Mouse (Mus musculus) c-Kit-positive CD71-negative TER-119-negative erythroid progenitor cells, embryonic 14.5 days (primary cell): ENCODE measurements around the gene Mmp10.

Experiments used
- DNase-seq: peaks from one replicate; pipeline ENCODE4 v3.0.0-alpha.2; 2013; ENCODE audit warnings: low read depth

The Mmp10 gene

GRCm38 (mm10) chr9:7502051-7502450 lies at the start of gene Mmp10:
Gene Mmp10, plus strand, starts transcription at chr9:7502352.
- DNase-seq: no peak

- DNase-seq: no peak
Observed at GRCm38 (mm10) chr9:7453302-7453701, 48.9 kb upstream of the Mmp10 start.

- no peak for DNase-seq
Observed at GRCm38 (mm10) chr9:7470262-7470661, 31.9 kb upstream of the Mmp10 start.

- DNase-seq: no peak
Observed at GRCm38 (mm10) chr9:7483684-7484394, 18.3 kb upstream of the Mmp10 start.

GRCm38 (mm10) chr9:7501138-7501537 lies 1.0 kb upstream of the Mmp10 start:
- DNase-seq: no peak

GRCm38 (mm10) chr9:7507321-7507876 lies 5.2 kb downstream of the Mmp10 start:
- no peak for DNase-seq

GRCm38 (mm10) chr9:7509619-7510233 lies 7.6 kb downstream of the Mmp10 start:
- no peak for DNase-seq

- no peak for DNase-seq
Observed at GRCm38 (mm10) chr9:7517944-7518571, 15.9 kb downstream of the Mmp10 start.

GRCm38 (mm10) chr9:7526255-7526940 lies 24.2 kb downstream of the Mmp10 start:
- no peak for DNase-seq

GRCm38 (mm10) chr9:7542763-7543162 lies 40.6 kb downstream of the Mmp10 start:
- DNase-seq: no peak

GRCm38 (mm10) chr9:7544923-7545457 lies 42.8 kb downstream of the Mmp10 start:
- DNase-seq: no peak

- DNase-seq: no peak
Observed at GRCm38 (mm10) chr9:7545471-7545870, 43.3 kb downstream of the Mmp10 start.

GRCm38 (mm10) chr9:7545920-7546319 lies 43.8 kb downstream of the Mmp10 start:
- DNase-seq: no peak

- no peak for DNase-seq
Observed at GRCm38 (mm10) chr9:7551943-7552342, 49.8 kb downstream of the Mmp10 start.

- DNase-seq: no peak
Observed at GRCm38 (mm10) chr9:7553536-7553935, 51.4 kb downstream of the Mmp10 start.

- no peak for DNase-seq
Observed at GRCm38 (mm10) chr9:7554382-7554781, 52.2 kb downstream of the Mmp10 start.

- no peak for DNase-seq
Observed at GRCm38 (mm10) chr9:7558221-7559017, 56.3 kb downstream of the Mmp10 start, which contains the start of gene Mmp8. Gene Mmp8, plus strand, starts transcription at chr9:7558456.
